Mouse (Mus musculus) CD4-positive, CD25-positive, alpha-beta regulatory T cell (primary cell): Measurements from ENCODE around the gene Spag17. TPM values are rescaled to one million over a fixed set of nuclear protein-coding genes. Genes with fewer than 3 reads are reported as not detected.

Source experiments
- polyA plus RNA-seq: library from polyadenylated mRNA; unstranded; fragments of 100-300 nt; shearing (Covaris generic); gene quantifications from one replicate; pipeline ENCODE4 v1.2.1, GENCODE M21; 2017

Spag17 gene
- not detected for polyA plus RNA-seq

DNA sequence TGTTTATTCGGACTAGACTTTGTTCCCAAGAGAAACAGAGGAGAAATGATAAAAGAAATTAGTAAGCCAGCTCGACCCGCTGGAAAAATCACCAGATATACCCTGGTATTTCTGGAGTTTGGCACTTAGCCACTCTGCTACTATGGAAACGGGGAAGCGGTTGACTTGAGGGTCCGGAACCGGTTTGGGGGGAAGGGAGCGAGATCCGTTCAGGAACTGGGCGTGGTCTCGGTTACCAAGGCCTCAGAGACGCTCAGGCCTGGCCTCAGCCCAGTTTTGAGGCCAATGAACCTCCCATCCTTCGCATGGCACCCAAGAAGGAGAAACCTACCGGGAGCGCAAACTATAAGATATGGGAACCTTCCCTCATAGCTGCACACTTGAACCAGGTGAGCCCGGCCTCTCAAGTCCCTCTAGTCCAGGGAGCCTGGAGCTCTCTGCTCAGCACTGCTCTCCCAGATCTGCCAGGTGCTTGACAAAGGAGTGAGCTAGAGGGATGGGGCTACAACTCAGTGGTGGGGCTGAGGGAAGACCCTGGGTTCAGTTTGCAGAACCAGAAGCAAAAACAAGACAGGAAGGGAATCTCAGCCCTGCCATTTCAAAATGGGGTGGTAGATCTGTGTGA is at the start of gene Spag17:
Spag17 (plus strand) TSS at position 220 of the 625 bp plus-strand sequence.

DNA sequence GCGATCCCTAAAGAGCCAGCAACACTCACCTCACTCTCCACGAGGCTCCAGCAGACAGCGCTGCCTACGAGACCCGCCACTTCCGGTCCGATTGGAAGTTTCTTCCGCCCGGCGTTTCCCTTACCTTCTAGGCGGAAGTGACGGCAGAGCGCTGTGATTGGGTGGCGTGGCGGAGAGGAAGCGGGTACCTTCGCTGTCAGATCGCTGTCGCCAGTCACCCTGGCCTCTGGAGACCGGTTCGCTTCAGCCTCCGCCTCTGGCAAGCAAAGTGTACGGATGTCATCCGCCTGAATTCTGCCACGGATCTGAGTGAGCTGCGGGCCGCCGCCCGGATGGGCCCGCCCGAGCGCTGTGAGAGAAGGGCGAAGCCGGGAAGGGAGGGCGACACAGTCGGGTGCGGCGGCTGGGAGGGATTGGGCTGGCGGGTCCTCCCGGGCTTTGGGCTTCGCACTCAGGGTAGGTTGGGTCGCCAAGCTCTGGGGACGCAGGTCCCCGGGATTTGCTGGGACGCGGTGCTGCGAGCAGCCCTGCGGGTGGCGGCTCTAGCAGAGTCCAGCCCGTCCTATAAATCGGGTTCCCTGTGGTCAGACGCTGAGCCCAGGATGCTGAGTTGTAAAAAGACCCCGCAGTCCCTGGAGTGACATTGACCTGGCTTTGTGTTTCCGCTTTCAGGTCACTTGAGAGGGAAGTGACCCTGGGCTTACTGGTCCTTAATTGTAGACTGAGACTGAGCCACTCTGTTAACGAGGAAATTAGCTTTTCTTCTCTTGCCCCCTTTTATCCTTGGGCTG is 277.3 kb downstream of the Spag17 start, which contains the start of the genes Gdap2 and Wdr3:
Gdap2 (plus strand) TSS at position 67 of the 791 bp plus-strand sequence.
Wdr3 (minus strand) TSS at position 93 of the 791 bp plus-strand sequence.

